Mouse (Mus musculus) liver, embryonic 15.5 days (tissue): ENCODE data around the gene Med13l. TPM values are rescaled to one million over a fixed set of nuclear protein-coding genes. Genes with fewer than 3 reads are reported as not detected.

ENCODE experiments used
- ATAC-seq: fragments of 200-750 bp; cut with Nextera tagmentation; 2 replicates; pipeline ENCODE4 v1.8.0; 2017; ENCODE audit warnings: moderate number of reproducible peaks, mild to moderate bottlenecking, moderate library complexity; ENCODE audit not compliant: insufficient read depth
- H3K27ac ChIP-seq: fragments of 300-500 bp; sonication (generic); replicated peaks from 2 replicates; pipeline ENCODE4 v1.5.1; 2015; ENCODE audit warnings: mild to moderate bottlenecking, inconsistent platforms
- H3K27me3 ChIP-seq: fragments of 300-500 bp; sonication (generic); 2 replicates; pipeline ENCODE4 v1.6.1; 2015; ENCODE audit warnings: mild to moderate bottlenecking, inconsistent platforms
- H3K36me3 ChIP-seq: fragments of 300-500 bp; sonication (generic); replicated peaks from 2 replicates; pipeline ENCODE4 v1.6.1; 2015; ENCODE audit warnings: moderate library complexity, mild to moderate bottlenecking, inconsistent platforms
- H3K4me1 ChIP-seq: fragments of 300-500 bp; sonication (generic); replicated peaks from 2 replicates; pipeline ENCODE4 v1.6.1; 2015; ENCODE audit warnings: inconsistent platforms
- H3K4me2 ChIP-seq: fragments of 300-500 bp; sonication (generic); 2 replicates; pipeline ENCODE4 v1.6.1; 2015; ENCODE audit warnings: moderate library complexity, mild to moderate bottlenecking, inconsistent platforms
- H3K4me3 ChIP-seq: fragments of 300-500 bp; sonication (generic); replicated peaks from 2 replicates; pipeline ENCODE4 v1.5.1; 2015; ENCODE audit warnings: mild to moderate bottlenecking, inconsistent platforms
- H3K9ac ChIP-seq: fragments of 300-500 bp; sonication (generic); 2 replicates; pipeline ENCODE4 v1.6.1; 2015; ENCODE audit warnings: moderate library complexity, mild to moderate bottlenecking, inconsistent platforms
- H3K9me3 ChIP-seq: fragments of 300-500 bp; sonication (generic); replicated peaks from 2 replicates; pipeline ENCODE4 v1.6.1; 2016; ENCODE audit warnings: inconsistent platforms
- WGBS: fragments of 180-500 bp; shearing (Covaris S2); methylation state at CpG from one replicate; pipeline ENCODE4 v1.1.7; 2015; ENCODE audit warnings: mixed read lengths; ENCODE audit not compliant: insufficient replicate concordance; 5-methylcytosine and 5-hydroxymethylcytosine counted together
- polyA plus RNA-seq: library from polyadenylated mRNA; unstranded; fragments of >200 nt; fragmentation: Nextera tagmentation; extraction: Ambion mirVana; gene quantifications from 2 replicates; pipeline ENCODE4 v1.2.1, GENCODE M21; 2015

Med13l gene
- polyA plus RNA-seq, 1 experiment from 2014 or later = 11.0 TPM

DNA sequence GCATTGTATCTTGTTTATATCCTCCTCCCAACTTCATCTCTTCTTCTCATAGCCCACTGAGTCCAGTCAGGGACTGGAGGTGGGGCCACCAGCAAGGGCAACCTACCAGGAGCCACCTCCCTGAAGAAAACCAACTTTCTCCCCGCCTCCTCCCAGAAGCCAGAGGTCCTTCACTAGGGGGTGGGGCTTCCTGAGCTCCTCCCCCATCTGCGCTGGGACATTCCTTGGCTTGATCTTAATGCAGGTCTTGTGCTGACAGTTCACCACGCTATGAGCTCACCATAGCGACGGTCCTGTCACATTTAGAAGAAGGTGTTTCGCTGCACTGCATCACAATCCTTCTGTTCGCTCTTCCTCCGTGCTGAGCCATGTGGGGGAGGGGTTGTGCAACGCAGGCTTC lies 229.3 kb downstream of the Med13l start:
- H3K4me1 ChIP-seq = no peaks in the 10 kb centered on the region
- no peak overlapping the region for H3K4me3 ChIP-seq
- no peak overlapping the region for H3K9ac ChIP-seq
- ATAC-seq = no peak
- WGBS = 72% methylated on average over 9 of the region's 9 CpGs
- H3K36me3 ChIP-seq = no peaks in the 10 kb centered on the region
- no peak overlapping the region for H3K27ac ChIP-seq
- no peak overlapping the region for H3K4me2 ChIP-seq
- no peaks in the 10 kb centered on the region for H3K27me3 ChIP-seq
- no peaks in the 10 kb centered on the region for H3K9me3 ChIP-seq

DNA sequence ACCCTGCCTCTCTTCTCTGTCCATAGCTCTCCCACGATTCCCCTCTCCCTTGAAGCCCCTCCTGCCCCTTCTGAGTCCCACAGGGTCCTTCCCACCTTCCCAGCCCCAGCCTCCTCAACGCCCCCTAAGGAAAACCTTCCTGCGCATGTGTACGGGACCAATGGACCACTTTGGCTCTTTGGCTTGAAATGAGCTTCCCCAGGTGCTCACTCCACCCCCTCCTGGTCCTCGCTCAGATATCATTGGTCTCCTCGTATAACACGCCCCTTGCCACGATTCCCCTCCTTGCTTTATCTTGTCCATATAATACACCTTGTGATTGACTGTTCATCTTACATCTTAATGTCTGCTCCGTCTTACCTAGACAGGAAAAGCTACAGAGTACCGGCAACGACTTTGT lies 237.3 kb downstream of the Med13l start:
- Histone ChIP-seq H3K4me1 (no peaks in the 10 kb centered on the region), H3K27ac (no peak overlapping the region), H3K36me3 (no peaks in the 10 kb centered on the region), H3K27me3 (no peaks in the 10 kb centered on the region), H3K4me3 (no peak overlapping the region), H3K9ac (no peak overlapping the region), H3K4me2 (no peak overlapping the region), H3K9me3 (no peaks in the 10 kb centered on the region)
- WGBS = 72% methylated on average over 11 of the region's 11 CpGs
- ATAC-seq = no peak

DNA sequence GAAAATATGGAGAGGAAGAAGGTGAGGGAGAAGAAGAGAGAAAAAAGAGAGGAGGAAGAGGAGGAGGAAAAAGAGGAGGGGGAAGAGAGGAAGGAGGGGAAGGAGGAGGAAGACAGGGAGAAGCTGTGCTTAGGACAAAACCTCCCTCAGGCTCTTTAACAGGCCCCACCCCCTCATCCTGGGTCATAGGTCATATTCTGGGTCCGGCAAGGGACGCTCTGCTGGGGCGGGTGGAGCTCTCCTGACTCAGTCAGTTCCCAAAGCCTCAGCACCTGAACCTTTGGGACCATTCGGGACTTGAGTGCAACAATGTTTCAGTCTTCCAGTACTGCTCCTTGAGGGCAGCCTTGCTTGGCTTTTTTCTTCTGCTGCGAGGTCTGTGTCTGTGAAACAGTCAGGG lies 241.1 kb downstream of the Med13l start:
- Histone ChIP-seq H3K4me1 (no peaks in the 10 kb centered on the region), H3K4me2 (no peak overlapping the region), H3K9me3 (no peaks in the 10 kb centered on the region), H3K9ac (no peak overlapping the region), H3K27me3 (no peaks in the 10 kb centered on the region), H3K36me3 (no peaks in the 10 kb centered on the region), H3K4me3 (no peak overlapping the region), H3K27ac (no peak overlapping the region)
- ATAC-seq = no peak
- 34% methylated on average over 5 of the region's 5 CpGs for WGBS

DNA sequence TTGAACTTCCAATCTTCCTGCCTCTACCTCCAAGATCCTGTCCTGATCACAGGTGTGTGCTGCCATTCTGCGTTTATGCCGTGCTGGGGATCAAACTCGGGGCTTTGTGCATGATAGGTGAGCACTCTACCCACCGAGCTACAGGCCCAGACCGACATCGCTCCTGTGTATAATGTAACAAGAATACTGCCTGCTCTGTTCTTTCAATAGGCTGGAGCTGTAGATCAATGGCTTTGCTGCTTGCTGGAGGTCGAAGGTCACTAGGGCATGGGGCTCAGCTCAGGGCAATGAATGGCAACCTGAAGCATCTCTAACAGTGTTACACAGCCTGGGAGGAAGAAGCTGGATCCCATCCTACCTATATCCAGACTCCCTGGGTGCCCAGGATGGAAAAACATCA lies 241.6 kb downstream of the Med13l start:
- H3K4me3 ChIP-seq = no peak overlapping the region
- H3K9me3 ChIP-seq = no peaks in the 10 kb centered on the region
- H3K9ac ChIP-seq = no peak overlapping the region
- 63% methylated on average over 7 of the region's 7 CpGs for WGBS
- H3K27ac ChIP-seq = no peak overlapping the region
- no peaks in the 10 kb centered on the region for H3K27me3 ChIP-seq
- ATAC-seq = no peak
- no peak overlapping the region for H3K4me2 ChIP-seq
- no peaks in the 10 kb centered on the region for H3K4me1 ChIP-seq
- H3K36me3 ChIP-seq = no peaks in the 10 kb centered on the region

DNA sequence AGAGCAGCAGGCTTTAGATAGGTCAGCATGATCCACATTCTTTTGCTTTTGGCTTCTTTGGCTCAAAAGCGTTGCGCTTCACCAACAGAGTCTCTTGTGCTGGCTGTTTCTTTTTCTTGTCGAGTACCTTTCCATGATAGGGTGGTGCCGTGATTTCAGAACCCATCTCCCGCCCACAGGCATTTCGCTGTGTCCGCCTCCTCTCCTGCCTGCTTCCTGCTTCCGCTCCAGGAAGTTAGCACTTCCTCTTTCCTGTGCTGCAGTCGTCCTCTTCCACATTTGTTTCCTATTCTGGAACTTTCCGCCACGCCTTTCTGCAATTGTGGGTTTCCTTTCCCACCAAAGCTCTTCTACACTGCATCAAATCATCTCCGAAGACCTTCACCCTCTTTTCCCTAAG lies 248.5 kb downstream of the Med13l start:
- 44% methylated on average over 12 of the region's 12 CpGs for WGBS
- Histone ChIP-seq H3K9ac (no peak overlapping the region), H3K9me3 (no peaks in the 10 kb centered on the region), H3K4me2 (no peak overlapping the region), H3K27ac (no peak overlapping the region), H3K36me3 (no peaks in the 10 kb centered on the region), H3K27me3 (no peaks in the 10 kb centered on the region; the same call in 1 of the 2 replicates), H3K4me1 (no peaks in the 10 kb centered on the region), H3K4me3 (no peak overlapping the region)
- no peak for ATAC-seq

DNA sequence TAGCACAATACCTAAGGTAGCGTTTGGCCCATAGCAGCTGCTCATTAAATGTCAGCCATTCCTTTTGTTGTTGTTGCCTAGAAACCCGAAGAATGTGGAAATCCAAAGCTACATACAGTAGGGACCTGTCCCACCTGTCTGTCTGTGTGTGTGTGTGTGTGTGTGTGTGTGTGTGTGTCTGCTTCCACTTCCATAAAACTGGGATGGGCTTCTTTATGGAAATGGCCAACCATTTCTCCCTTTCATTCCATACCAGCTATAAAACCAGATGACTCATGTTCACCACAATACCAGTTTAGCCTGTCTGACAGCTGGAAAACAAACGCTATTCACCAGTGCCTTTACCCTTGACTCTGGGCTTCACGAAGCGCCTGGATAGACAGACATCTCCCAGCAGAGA lies 249.1 kb downstream of the Med13l start:
- H3K9ac ChIP-seq = no peak overlapping the region
- H3K27me3 ChIP-seq = no peaks in the 10 kb centered on the region; the same call in 1 of the 2 replicates
- H3K4me2 ChIP-seq = no peak overlapping the region
- no peak for ATAC-seq
- H3K36me3 ChIP-seq = no peaks in the 10 kb centered on the region
- H3K4me3 ChIP-seq = no peak overlapping the region
- 63% methylated on average over 5 of the region's 5 CpGs for WGBS
- H3K9me3 ChIP-seq = no peaks in the 10 kb centered on the region
- H3K4me1 ChIP-seq = no peaks in the 10 kb centered on the region
- no peak overlapping the region for H3K27ac ChIP-seq

DNA sequence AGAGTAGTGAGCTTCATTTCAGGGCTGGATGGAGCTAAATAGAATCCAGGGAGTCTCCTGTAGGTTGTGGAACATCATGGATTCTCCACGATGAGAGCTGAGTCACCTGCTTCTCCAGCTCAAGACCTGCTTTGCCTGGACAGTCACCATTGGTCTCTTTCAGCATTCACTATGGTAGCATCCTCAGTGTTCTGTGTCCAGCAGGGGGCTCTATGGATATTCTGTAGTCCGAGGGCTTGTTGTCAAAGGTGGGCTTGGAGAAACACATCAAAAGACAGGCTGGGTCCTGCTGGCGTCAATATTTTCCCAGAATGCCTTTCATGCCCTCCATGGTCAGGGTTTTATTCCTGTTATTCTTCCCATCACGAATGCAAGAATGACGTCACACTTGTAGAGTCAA lies 251.2 kb downstream of the Med13l start:
- H3K4me2 ChIP-seq = no peak overlapping the region
- WGBS = 43% methylated on average over 5 of the region's 5 CpGs
- H3K27me3 ChIP-seq = no peaks in the 10 kb centered on the region; the same call in 1 of the 2 replicates
- H3K27ac ChIP-seq = no peak overlapping the region
- H3K4me3 ChIP-seq = no peak overlapping the region
- no peaks in the 10 kb centered on the region for H3K36me3 ChIP-seq
- H3K4me1 ChIP-seq = no peaks in the 10 kb centered on the region
- no peak for ATAC-seq
- H3K9me3 ChIP-seq = no peaks in the 10 kb centered on the region
- no peak overlapping the region for H3K9ac ChIP-seq

DNA sequence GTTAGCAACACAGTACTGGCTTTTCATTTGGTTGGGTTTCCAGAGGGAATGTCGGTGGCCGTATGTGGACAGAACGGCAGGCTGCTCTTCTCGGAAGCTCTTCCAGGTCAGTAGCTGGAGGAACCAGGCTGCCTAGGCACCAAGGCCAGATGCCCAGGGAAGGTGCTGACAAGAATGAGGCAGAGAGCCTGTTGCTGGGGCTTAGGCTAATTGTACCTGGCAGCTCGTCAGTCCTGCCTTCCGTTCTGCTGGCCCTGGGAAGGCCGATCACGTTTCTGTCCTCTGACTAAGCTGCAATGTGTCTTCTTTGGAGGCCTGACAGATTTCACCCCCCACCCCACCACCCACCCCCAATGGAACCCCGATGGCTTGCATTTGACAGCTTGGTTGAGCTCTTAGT lies 251.9 kb downstream of the Med13l start:
- ATAC-seq = no peak
- H3K4me2 ChIP-seq = no peak overlapping the region
- no peak overlapping the region for H3K27ac ChIP-seq
- 60% methylated on average over 9 of the region's 9 CpGs for WGBS
- H3K9ac ChIP-seq = no peak overlapping the region
- no peak overlapping the region for H3K4me3 ChIP-seq
- H3K36me3 ChIP-seq = no peaks in the 10 kb centered on the region
- no peaks in the 10 kb centered on the region; the same call in 1 of the 2 replicates for H3K27me3 ChIP-seq
- no peaks in the 10 kb centered on the region for H3K9me3 ChIP-seq
- H3K4me1 ChIP-seq = no peaks in the 10 kb centered on the region

DNA sequence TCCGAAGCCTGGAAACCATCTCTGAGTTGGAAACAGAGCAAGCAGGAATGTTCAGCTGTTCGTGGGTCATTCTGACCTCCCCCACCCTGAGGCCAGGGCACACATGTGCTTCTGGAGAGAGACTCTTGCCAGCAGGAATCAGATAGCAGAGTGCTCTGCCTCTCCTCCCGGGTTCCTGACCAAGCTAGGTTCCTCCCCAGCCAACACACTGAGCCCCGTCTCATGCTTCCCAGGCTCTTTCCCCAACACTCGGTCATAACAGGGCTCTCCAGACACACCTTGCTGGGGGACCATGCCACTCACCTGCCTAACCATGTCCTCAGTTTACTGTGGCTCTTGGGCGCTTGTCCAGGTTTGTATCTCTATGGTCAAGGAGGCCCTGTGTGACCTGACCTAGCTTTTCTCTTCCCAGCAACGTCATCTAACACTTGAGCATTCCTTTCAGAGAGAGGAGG lies 252.5 kb downstream of the Med13l start:
- H3K4me3 ChIP-seq = no peak overlapping the region
- no peak overlapping the region for H3K9ac ChIP-seq
- ATAC-seq = no peak
- H3K27me3 ChIP-seq = no peaks in the 10 kb centered on the region; the same call in 1 of the 2 replicates
- 45% methylated on average over 7 of the region's 7 CpGs for WGBS
- no peak overlapping the region for H3K4me2 ChIP-seq
- no peak overlapping the region for H3K27ac ChIP-seq
- H3K9me3 ChIP-seq = no peaks in the 10 kb centered on the region
- no peaks in the 10 kb centered on the region for H3K4me1 ChIP-seq
- no peaks in the 10 kb centered on the region for H3K36me3 ChIP-seq

DNA sequence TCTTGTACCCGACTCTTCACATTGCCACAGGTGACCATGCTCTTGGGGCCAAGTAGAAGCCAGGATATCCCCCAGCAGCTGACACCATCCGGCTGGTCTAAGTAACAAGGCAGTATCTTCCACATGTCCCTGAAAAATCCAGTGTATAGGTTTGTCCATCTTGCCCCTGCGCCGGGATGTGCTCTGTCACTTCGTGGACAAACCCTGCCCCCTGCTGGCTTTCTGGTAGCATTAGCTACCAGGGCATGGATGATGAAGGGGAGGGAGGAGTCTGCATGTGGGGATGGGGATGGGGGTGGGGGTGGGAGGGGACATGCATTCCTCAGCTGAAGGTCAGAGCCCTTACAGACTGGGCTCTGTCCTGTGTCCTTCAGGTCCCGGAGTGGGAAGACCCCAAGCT lies 253.6 kb downstream of the Med13l start:
- Histone ChIP-seq H3K9ac (no peak overlapping the region), H3K4me1 (no peaks in the 10 kb centered on the region), H3K4me3 (no peak overlapping the region), H3K9me3 (no peaks in the 10 kb centered on the region), H3K4me2 (no peak overlapping the region), H3K36me3 (no peaks in the 10 kb centered on the region), H3K27ac (no peak overlapping the region), H3K27me3 (no peaks in the 10 kb centered on the region; the same call in 1 of the 2 replicates)
- WGBS = 42% methylated on average over 6 of the region's 6 CpGs
- ATAC-seq = no peak
